In the genomic region with DNA sequence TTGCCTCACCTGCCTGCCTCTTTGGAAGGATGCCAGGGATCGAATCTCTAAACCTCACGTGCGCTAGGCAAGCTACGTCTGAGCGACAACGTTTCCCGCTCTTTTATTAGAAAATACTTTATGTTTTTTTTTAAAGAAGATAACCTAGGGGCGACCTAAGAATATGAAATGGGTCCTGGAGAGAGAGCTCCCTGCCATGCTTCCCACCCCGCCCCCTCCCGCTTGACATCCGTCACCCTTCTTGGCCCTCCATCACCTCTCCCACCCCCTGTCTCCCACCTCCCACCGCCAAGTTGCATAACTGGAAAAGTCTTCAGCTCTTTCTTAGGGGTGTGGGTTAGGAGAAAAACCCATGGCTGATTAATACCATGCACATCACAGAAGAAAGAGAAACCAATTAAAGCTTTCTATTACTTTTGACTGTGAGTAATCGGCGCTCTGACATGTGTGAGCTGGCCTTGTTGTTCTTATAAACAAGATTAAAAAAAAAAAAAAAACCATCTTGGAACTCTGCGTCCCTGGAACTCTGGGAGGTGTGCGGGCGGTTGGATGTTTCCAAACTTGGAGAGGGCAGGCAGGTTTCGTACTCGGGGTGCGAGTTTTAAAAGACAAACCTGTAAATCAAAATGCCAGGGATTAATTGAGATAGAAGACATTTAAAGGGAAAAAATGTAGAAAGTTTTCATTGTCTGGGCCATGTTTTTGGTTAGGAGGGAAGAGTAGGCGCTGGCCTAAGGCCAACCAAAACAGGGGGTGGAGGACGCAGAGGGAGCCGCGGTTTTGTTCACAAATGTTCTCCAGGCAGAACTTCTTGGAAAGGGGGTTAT, we compare ENCODE assay signal across 9 mouse cellular contexts.
DNase-seq lines count a peak whose midpoint lies in the region; ATAC-seq and TF ChIP-seq lines count a peak whose summit lies in the region.
"Had no signal": no experiment of that assay in that cellular context is flagged by ENCODE, and none has a peak within 500 bp of the region (broad histone marks: within the 10 kb centered on the region; RNA-seq: fewer than 3 reads in every experiment).

No protein-coding gene starts in this region.

- H3K27me3 ChIP-seq in C2C12 (ENCODE audit: control insufficient read depth, insufficient read depth, insufficient read length), result no peaks in the 10 kb centered on the region
- H3K27me3 ChIP-seq in forebrain, embryonic 11.5 days (ENCODE audit: control insufficient read depth, insufficient read depth, low read length), result no peaks in the 10 kb centered on the region
- H3K27me3 ChIP-seq in hindbrain, embryonic 16.5 days (replicated peaks; ENCODE audit: control insufficient read depth, insufficient read depth, low read length), result no peaks in the 10 kb centered on the region
- H3K27me3 ChIP-seq: hindbrain, embryonic 15.5 days had no signal

- H3ac ChIP-seq in C2C12 (ENCODE audit: control insufficient read depth, insufficient read length, low read depth), result no peak overlapping the region

- no peak for ATAC-seq in forebrain, embryonic 11.5 days (replicated peaks; ENCODE audit: low FRiP score)
- no peak for ATAC-seq in hindbrain, embryonic 16.5 days

- DNase-seq in adrenal gland, adult (ENCODE audit: inconsistent age in 2 of 2, low spot score in 1 of 2), result peak; percentile 66 to 88
- DNase-seq in adrenal gland, postnatal 4 days (ENCODE audit: low spot score in 2 of 2), result no peak
- peak; percentile 74 to 75 for DNase-seq in heart, adult 9 months (ENCODE audit: low spot score in 2 of 2)
- DNase-seq in kidney, postnatal 36 days, result peak; percentile 63 to 71
- no peak for DNase-seq in forebrain, embryonic 11.5 days (ENCODE audit: low spot score)
- no peak for DNase-seq in spleen, adult 18-20 months

- H3K9ac ChIP-seq in forebrain, embryonic 11.5 days (ENCODE audit: low read length), result no peak overlapping the region
- H3K9ac ChIP-seq in hindbrain, embryonic 16.5 days (ENCODE audit: low read depth, low read length), result no peak overlapping the region
- H3K9ac ChIP-seq: hindbrain, embryonic 15.5 days had no signal

- no peak for TF ChIP-seq CTCF in C2C12 (IDR thresholded peaks at IDR 0.05; ENCODE audit: control insufficient read depth, insufficient read depth, insufficient read length)

- H3K4me2 ChIP-seq in forebrain, embryonic 11.5 days (ENCODE audit: low read depth, low read length, severe bottlenecking), result no peak overlapping the region
- H3K4me2 ChIP-seq in hindbrain, embryonic 16.5 days (ENCODE audit: low read length), result no peak overlapping the region
- H3K4me2 ChIP-seq: hindbrain, embryonic 15.5 days had no signal

- H3K4me3 ChIP-seq in C2C12 (ENCODE audit: insufficient read depth, poor library complexity, severe bottlenecking), result no peak overlapping the region
- H3K4me3 ChIP-seq in forebrain, embryonic 11.5 days (ENCODE audit: low read depth, low read length), result no peak overlapping the region
- no peak overlapping the region for H3K4me3 ChIP-seq in hindbrain, embryonic 16.5 days (ENCODE audit: low read length)
- H3K4me3 ChIP-seq: hindbrain, embryonic 15.5 days had no signal

- no peaks in the 10 kb centered on the region; the same call in 1 of the 2 replicates for H3K9me3 ChIP-seq in forebrain, embryonic 11.5 days (ENCODE audit: control insufficient read depth, low read length)
- H3K9me3 ChIP-seq in hindbrain, embryonic 16.5 days (ENCODE audit: control insufficient read depth, low read length), result peaks cover 10% of the 10 kb centered on the region
- H3K9me3 ChIP-seq: hindbrain, embryonic 15.5 days had no signal

- H3K4me1 ChIP-seq in forebrain, embryonic 11.5 days (replicated peaks; ENCODE audit: control insufficient read depth, insufficient read depth, low read length), result 0 out of 2 replicates have a peak, but pooled peaks cover 2% of the 10 kb centered on the region
- H3K4me1 ChIP-seq in hindbrain, embryonic 16.5 days (ENCODE audit: control insufficient read depth, insufficient read depth, low read depth, low read length), result peaks cover 3% of the 10 kb centered on the region; the same call in 1 of the 2 replicates

- H3K79me2 ChIP-seq in C2C12 (ENCODE audit: control insufficient read depth, insufficient read depth), result no peaks in the 10 kb centered on the region

- no peak overlapping the region for H3K27ac ChIP-seq in forebrain, embryonic 11.5 days (ENCODE audit: low read depth, low read length)
- H3K27ac ChIP-seq in hindbrain, embryonic 16.5 days (ENCODE audit: low read depth, low read length), result no peak overlapping the region

- WGBS in forebrain, embryonic 11.5 days, result 83% methylated on average over 24 of the region's 24 CpGs
- 79% methylated on average over 24 of the region's 24 CpGs for WGBS in hindbrain, embryonic 16.5 days

- H3K79me3 ChIP-seq in C2C12 (ENCODE audit: low read depth), result no peaks in the 10 kb centered on the region

- H3K36me3 ChIP-seq in C2C12 (ENCODE audit: control insufficient read depth, insufficient read depth), result no peaks in the 10 kb centered on the region
- H3K36me3 ChIP-seq in forebrain, embryonic 11.5 days (ENCODE audit: control insufficient read depth, insufficient read depth, low read length), result no peaks in the 10 kb centered on the region
- no peaks in the 10 kb centered on the region for H3K36me3 ChIP-seq in hindbrain, embryonic 16.5 days (ENCODE audit: control insufficient read depth, insufficient read depth, low read length)
- H3K36me3 ChIP-seq: hindbrain, embryonic 15.5 days had no signal

TF ChIP-seq in C2C12, 6 proteins besides CTCF, POLR2A, EP300 and RAD21:
- TF ChIP-seq MAX (IDR thresholded peaks at IDR 0.05) (peak; percentile 23), CEBPB (IDR thresholded peaks at IDR 0.05; ENCODE audit: low read depth) (peak; percentile 19), USF1 (IDR thresholded peaks at IDR 0.05; ENCODE audit: low read depth) (no peak), MYOD1 (IDR thresholded peaks at IDR 0.05; ENCODE audit: control insufficient read depth, insufficient read length, low read depth) (no peak), FOSL1 (IDR thresholded peaks at IDR 0.05; ENCODE audit: insufficient read depth, low read length, poor library complexity, severe bottlenecking) (no peak), MYOG (IDR thresholded peaks at IDR 0.05; ENCODE audit: control insufficient read depth, extremely low read depth, insufficient read length) (no peak)

Comparison
In these comparisons a context has a peak if more than half of its experiments do, and no peak if none do; other contexts are left out.
1. DNase-seq: peak in adrenal gland, adult (2 of 2), heart, adult 9 months (2 of 2) and kidney, postnatal 36 days (2 of 2); none in adrenal gland, postnatal 4 days (0 of 2), forebrain, embryonic 11.5 days (single experiment) and spleen, adult 18-20 months (0 of 2).